Mouse (Mus musculus): ENCODE measurements around the gene Primpol.
"Not testable (repeated sequence)": the region's sequence is repeated elsewhere in the genome, so short reads cannot be mapped to it uniquely, and the experiment has no call there.

Primpol gene

DNA sequence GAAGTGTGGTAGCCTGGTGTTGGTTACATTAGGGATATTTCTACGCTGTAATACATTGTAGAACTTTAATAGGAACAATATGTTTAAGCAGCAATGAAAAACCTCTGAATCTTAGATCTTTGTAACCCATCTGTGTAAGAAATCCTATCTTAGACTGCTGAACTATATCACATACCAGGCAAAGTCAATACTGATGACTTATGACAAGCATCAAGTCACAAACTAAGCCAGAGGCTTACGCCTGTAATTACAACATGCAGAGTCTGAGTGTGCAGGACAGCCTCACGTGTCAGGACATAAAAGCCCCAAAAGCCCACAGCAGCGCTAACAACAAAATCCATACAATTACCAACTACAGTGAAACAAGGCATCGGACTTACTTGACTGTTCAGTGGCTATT lies 13.4 kb downstream of the Primpol start:
- DNase-seq (ENCODE audit: low read depth, low spot score), result no peak

DNA sequence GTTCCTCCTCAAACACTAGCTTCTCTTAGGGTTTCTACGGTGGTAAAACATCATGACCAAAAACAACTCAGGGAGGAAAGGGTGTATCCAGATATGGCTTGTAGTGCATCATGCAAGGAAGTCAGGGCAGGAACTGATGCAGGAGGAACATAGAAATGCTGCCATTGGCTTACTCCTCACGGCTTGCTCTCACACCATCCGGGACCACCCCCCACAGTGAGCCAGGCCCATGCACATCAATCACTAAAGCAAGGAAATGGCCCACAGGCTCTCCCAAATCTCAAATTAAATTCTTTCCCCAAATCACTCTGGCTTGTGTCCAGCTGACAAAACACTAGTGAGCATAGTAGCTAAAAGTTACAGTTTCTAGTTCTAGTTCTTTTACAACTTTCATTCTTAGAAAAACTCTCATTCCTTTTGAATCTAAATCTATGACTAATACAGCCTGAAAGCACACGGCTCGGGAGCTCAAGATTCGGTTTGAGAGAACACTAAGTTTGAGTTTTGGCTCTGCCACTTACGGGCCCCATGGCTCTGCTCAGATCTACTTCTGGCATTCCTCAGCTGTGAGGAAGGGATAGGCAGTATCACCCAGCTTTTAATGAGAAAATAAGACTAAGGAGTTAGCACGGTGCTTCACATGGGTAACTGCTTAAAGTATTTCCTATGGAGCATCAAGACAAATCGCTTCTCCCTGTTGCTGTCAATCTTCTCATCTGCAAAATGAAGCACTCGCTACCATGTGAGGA lies 15.9 kb downstream of the Primpol start:
- no peak for DNase-seq (ENCODE audit: low read depth, low spot score)

DNA sequence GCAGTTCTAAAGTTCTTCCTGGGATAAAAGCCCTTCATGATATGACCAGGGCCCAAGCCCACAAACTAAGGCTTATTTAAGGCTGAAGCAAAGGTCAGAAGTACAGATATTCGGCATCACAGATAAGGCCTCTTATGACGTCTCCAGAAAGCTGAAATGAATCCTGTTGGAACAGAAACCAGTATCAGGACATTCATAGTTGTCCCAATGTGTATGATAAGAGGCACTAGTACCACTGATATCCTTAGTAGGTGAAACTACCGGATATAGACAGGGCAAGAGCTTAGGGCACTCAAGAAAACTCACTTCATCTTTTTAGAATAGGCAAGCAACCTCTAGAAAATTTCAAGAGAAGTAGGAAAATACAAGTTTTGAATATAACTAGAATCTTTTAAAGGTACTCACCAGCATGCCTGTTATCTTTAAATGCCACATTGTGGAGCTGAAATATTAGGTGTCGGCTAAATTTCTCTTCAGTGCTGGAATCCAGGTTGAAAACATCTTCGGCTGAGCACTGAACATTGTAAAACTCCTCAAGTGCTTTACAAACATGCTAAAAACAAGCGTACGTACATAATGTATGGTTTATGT lies 17.6 kb downstream of the Primpol start:
- DNase-seq (ENCODE audit: low read depth, low spot score), result no peak

DNA sequence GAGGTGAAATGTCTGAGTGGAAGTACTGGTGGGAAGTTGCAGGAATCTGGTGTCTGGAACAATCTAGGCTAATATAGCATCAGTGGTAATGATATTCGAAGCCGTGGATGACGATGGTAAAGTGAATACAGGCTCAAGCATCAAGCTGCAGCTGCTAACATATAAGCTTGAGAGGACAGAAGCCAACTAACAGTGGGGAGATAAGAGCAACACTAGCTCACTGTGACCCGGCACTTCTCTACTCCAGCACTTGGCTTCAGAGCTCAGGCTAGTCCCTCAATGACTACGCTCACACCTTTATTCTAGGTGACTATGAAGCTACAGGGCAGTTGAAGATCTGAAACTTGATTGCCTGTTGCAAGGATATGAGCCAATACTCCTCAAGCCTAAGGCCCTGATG lies 18.3 kb downstream of the Primpol start:
- no peak for DNase-seq (ENCODE audit: low read depth, low spot score)

- DNase-seq (ENCODE audit: low read depth, low spot score), result no peak
Observed at GRCm38 (mm10) chr8:46598114-46598513, 18.9 kb downstream of the Primpol start.

DNA sequence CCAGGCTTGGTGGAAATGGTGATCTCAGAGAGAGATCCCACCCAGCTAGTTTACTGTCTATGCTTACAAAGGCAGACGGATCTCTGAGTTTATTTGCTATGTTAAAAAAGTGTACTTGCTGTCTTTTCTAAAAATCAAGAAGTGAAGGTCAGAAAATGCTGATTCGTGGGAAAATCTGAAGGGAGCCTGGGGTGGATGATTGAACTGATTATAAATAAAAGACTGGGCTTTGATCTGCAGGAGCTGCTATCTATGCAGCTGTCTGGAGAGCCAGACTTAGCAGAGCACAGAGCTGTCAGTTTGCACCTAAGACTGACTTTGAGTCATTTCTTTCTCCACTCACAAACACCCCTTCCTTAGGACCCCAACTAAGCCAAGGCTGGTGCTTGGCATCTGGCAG lies 19.6 kb downstream of the Primpol start:
- DNase-seq (ENCODE audit: low read depth, low spot score), result no peak

GRCm38 (mm10) chr8:46596530-46596929 lies 20.5 kb downstream of the Primpol start:
- no peak for DNase-seq (ENCODE audit: low read depth, low spot score)

GRCm38 (mm10) chr8:46595593-46595992 lies 21.4 kb downstream of the Primpol start:
- peak; percentile 85 for DNase-seq (ENCODE audit: low read depth, low spot score)

- no peak for DNase-seq (ENCODE audit: low read depth, low spot score)
Observed at GRCm38 (mm10) chr8:46593772-46594171, 23.2 kb downstream of the Primpol start.

DNA sequence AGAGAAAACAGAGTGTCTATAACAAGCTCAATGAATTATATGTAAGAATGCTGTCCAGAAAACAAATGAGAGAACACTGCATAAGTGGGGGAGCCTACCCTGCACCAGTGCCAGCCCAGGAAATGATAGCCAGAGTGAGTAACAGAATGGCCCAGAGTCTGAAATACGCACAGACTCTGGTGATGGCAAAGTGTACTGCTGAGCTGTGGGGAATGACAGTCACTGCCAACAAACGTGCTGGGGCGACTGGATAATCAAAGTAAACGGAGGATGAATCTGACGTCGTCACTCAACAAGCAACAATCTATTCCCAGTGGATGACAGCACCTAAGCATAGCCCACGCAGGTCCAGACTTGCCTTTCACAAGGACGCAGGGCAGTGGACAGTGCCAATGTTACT lies 23.9 kb downstream of the Primpol start:
- no peak for DNase-seq (ENCODE audit: low read depth, low spot score)

- no peak for DNase-seq (ENCODE audit: low read depth, low spot score)
Observed at GRCm38 (mm10) chr8:46588663-46589062, 28.3 kb downstream of the Primpol start.

DNA sequence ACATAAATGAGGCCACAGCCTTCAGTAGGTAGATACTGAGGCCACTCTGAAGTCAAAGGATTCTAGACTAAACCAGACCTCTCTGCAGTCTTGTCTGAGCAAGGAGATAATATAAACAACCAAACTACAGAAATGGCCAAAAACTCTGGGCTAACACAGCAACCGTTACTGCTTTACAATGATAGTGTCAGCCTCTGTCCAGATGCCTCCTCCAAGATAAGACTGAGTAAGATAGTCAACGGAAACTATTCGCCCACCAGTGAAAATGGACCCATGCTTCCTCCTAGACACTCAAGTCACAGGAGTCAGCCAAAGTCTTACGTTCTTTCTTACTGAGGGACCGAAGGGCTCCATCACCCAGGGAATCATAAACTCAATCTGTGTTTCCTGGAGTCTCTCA lies 29.1 kb downstream of the Primpol start:
- no peak for DNase-seq (ENCODE audit: low read depth, low spot score)

GRCm38 (mm10) chr8:46585576-46585975 lies 31.4 kb downstream of the Primpol start:
- DNase-seq (ENCODE audit: low read depth, low spot score), result no peak

- not testable (repeated sequence) for DNase-seq (ENCODE audit: low read depth, low spot score)
Observed at GRCm38 (mm10) chr8:46584328-46584727, 32.7 kb downstream of the Primpol start.

- DNase-seq (ENCODE audit: low read depth, low spot score), result no peak
Observed at GRCm38 (mm10) chr8:46578794-46579193, 38.2 kb downstream of the Primpol start.

GRCm38 (mm10) chr8:46573964-46574363 lies 43.0 kb downstream of the Primpol start:
- DNase-seq (ENCODE audit: low read depth, low spot score), result no peak

DNA sequence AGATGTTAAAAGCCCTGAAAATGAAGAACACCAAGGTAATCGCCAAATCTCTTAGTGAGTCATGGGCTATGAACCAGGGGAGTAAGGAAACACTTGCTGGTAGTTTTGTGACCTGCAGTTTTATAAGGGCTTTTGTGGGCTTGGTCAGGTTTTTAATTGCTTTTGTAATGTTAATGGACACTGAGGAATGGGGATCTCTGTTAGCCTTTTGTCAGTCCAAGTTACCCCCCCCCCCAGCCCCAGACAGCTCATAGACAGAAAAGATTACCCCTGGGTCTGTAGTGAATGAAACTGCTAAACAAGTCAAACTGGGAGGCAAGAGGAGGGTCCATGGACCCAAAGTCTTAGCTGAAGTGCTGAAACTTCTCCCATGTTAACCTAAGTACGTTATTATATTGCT lies 43.6 kb downstream of the Primpol start:
- no peak for DNase-seq (ENCODE audit: low read depth, low spot score)

GRCm38 (mm10) chr8:46570673-46571072 lies 46.3 kb downstream of the Primpol start:
- DNase-seq (ENCODE audit: low read depth, low spot score), result no peak

GRCm38 (mm10) chr8:46569659-46570441 lies 47.2 kb downstream of the Primpol start:
- DNase-seq (ENCODE audit: low read depth, low spot score), result no peak

DNA sequence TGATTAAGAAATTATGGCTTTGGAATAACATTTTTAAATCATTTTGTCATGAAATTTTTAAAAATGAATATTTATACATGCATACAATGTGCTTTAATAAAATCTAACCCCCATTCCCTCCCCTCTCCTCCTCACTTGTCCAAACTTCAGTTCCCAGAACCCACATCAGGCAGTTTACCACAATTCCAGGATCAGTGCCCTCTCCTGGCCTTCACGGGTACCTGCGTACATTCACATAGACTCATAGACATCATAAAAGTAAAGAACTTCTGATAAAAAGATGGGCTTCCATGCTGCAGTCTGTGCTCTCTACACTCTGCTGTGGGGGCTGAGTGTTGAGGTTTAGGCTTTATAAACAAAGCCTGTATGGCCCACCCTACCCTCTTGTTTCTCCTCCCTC lies 48.1 kb downstream of the Primpol start:
- no peak for DNase-seq (ENCODE audit: low read depth, low spot score)

DNA sequence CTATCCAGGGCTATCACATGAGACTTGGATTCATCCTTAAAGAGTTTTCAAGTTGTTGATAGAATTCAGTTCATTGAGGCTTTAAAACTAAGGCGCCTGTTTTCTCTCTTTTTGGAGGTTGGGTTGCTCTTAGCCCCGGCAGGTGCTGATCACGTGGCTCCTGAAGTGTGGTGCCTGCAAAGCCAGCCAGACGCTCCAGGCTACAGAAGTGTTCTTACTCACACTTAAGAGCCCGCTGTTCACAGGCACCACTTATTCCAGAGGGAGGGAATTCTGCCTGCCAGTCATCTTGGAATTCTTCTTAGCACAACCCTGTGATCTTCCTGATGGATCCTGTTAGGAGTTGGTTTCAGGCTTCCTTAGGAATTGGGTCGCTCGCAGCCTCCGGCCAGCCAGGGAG lies 49.1 kb downstream of the Primpol start:
- DNase-seq (ENCODE audit: low read depth, low spot score), result no peak

DNA sequence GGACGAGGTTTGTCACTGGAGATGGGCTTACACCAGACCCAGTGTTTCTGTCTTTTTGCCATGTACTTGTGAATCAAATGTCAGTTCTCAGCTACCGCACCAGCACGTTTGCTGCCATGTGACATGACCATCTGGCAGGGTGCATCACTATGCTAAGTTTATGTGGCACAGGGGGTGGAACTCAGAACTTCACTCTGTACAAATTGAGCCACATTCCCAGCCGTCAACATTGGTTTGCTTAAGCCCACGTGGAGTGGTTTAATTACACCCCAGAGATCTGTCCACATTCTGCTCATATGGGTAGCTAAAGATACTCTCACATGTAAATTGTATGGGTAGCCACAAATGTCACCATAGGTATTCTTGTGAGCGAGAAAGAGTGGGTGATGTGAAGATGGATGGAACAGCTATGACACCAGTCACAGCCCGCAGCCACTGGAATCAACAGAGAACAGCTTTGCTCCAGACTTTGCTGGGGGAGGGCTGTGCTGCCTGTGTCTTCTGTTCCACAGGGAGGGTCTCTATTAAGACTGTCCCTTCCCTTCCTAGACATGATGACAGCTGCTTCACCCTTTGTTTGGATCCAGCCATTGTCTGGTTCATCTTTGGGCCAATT lies 50.0 kb downstream of the Primpol start:
- no peak for DNase-seq (ENCODE audit: low read depth, low spot score)

Data from A20 (cell line).